Mouse (Mus musculus) hindbrain, embryonic 15.5 days (tissue): ENCODE measurements around the gene Raly. TPM values are rescaled to one million over a fixed set of nuclear protein-coding genes. Genes with fewer than 3 reads are reported as not detected.

Source experiments
- ATAC-seq: fragments of 200-750 bp; cut with Nextera tagmentation; 2 replicates; pipeline ENCODE4 v1.8.0; 2017; ENCODE audit warnings: low read depth, moderate number of reproducible peaks, moderate TSS enrichment; ENCODE audit not compliant: low FRiP score
- H3K27ac ChIP-seq: fragments of 300-500 bp; sonication (generic); replicated peaks from 2 replicates; pipeline ENCODE4 v1.5.1; 2015; ENCODE audit warnings: mild to moderate bottlenecking, inconsistent platforms
- H3K27me3 ChIP-seq: fragments of 300-500 bp; sonication (generic); 2 replicates; pipeline ENCODE4 v1.6.1; 2015; ENCODE audit warnings: control low read depth, inconsistent platforms
- H3K36me3 ChIP-seq: fragments of 300-500 bp; sonication (generic); 2 replicates; pipeline ENCODE4 v1.6.1; 2015; ENCODE audit warnings: control low read depth, inconsistent platforms
- H3K4me1 ChIP-seq: fragments of 300-500 bp; sonication (generic); replicated peaks from 2 replicates; pipeline ENCODE4 v1.6.1; 2015; ENCODE audit warnings: control low read depth, inconsistent platforms
- H3K4me2 ChIP-seq: fragments of 300-500 bp; sonication (generic); 2 replicates; pipeline ENCODE4 v1.6.1; 2015; ENCODE audit warnings: moderate library complexity, mild to moderate bottlenecking, inconsistent platforms
- H3K4me3 ChIP-seq: fragments of 300-500 bp; sonication (generic); 2 replicates; pipeline ENCODE4 v1.5.1; 2015; ENCODE audit warnings: mild to moderate bottlenecking, inconsistent platforms
- H3K9ac ChIP-seq: fragments of 300-500 bp; sonication (generic); 2 replicates; pipeline ENCODE4 v1.6.1; 2015; ENCODE audit warnings: inconsistent platforms
- H3K9me3 ChIP-seq: fragments of 300-500 bp; sonication (generic); 2 replicates; pipeline ENCODE4 v1.6.1; 2016; ENCODE audit warnings: control low read depth, inconsistent platforms
- WGBS: fragments of 180-500 bp; shearing (Covaris S2); methylation state at CpG from one replicate; pipeline ENCODE4 v1.1.7; 2015; 5-methylcytosine and 5-hydroxymethylcytosine counted together
- polyA plus RNA-seq: library from polyadenylated mRNA; unstranded; fragments of >200 nt; fragmentation: Nextera tagmentation; extraction: Ambion mirVana; gene quantifications from 2 replicates; pipeline ENCODE4 v1.2.1, GENCODE M21; 2015

Raly gene
- polyA plus RNA-seq = 26.9 and 29.4 TPM in 2 replicates

- Histone ChIP-seq H3K4me3 (peak within 1 kb of the TSS; percentile 67), H3K4me1 (peaks cover 29% of the 10 kb centered on the region), H3K9ac (peak within 1 kb of the TSS; percentile 71), H3K27ac (peak within 1 kb of the TSS; percentile 98), H3K27me3 (no peaks in the 10 kb centered on the region), H3K36me3 (no peaks in the 10 kb centered on the region), H3K9me3 (no peaks in the 10 kb centered on the region), H3K4me2 (peak within 1 kb of the TSS; percentile 75)
- ATAC-seq = peak; percentile 96
- under 1% methylated on average over 81 of the region's 89 CpGs for WGBS
Observed at GRCm38 (mm10) chr2:154790656-154791483, at the start of gene Raly, which contains the start of gene a. TSS of gene Raly (plus strand) at chr2:154791096. TSS of gene a (plus strand) at chr2:154791402.

GRCm38 (mm10) chr2:154742911-154743819 lies 47.7 kb upstream of the Raly start:
- H3K27me3 ChIP-seq = no peaks in the 10 kb centered on the region
- H3K4me1 ChIP-seq = no peaks in the 10 kb centered on the region
- H3K4me3 ChIP-seq = no peak overlapping the region
- no peak for ATAC-seq
- no peaks in the 10 kb centered on the region for H3K36me3 ChIP-seq
- H3K9me3 ChIP-seq = no peaks in the 10 kb centered on the region
- H3K9ac ChIP-seq = no peak overlapping the region
- 68% methylated on average over 10 of the region's 10 CpGs for WGBS
- no peak overlapping the region for H3K27ac ChIP-seq
- H3K4me2 ChIP-seq = no peak overlapping the region

- Histone ChIP-seq H3K27me3 (no peaks in the 10 kb centered on the region), H3K4me3 (no peak overlapping the region), H3K9ac (no peak overlapping the region), H3K9me3 (no peaks in the 10 kb centered on the region), H3K27ac (no peak overlapping the region), H3K36me3 (no peaks in the 10 kb centered on the region), H3K4me1 (peaks cover 3% of the 10 kb centered on the region), H3K4me2 (no peak overlapping the region)
- 64% methylated on average over 4 of the region's 4 CpGs for WGBS
- no peak for ATAC-seq
Observed at GRCm38 (mm10) chr2:154743915-154744314, 47.0 kb upstream of the Raly start.

- Histone ChIP-seq H3K4me2 (no peak overlapping the region), H3K4me3 (no peak overlapping the region), H3K27ac (peak overlapping the region; percentile 72; the same call in 1 of the 2 replicates), H3K36me3 (no peaks in the 10 kb centered on the region), H3K4me1 (peaks cover 17% of the 10 kb centered on the region), H3K9ac (no peak overlapping the region), H3K27me3 (no peaks in the 10 kb centered on the region), H3K9me3 (no peaks in the 10 kb centered on the region)
- WGBS = 94% methylated on average over 2 of the region's 2 CpGs
- ATAC-seq = no peak
Observed at GRCm38 (mm10) chr2:154748383-154748782, 42.5 kb upstream of the Raly start.

GRCm38 (mm10) chr2:154749046-154750036 lies 41.6 kb upstream of the Raly start:
- no peaks in the 10 kb centered on the region for H3K9me3 ChIP-seq
- no peak overlapping the region for H3K4me3 ChIP-seq
- H3K27ac ChIP-seq = peak overlapping the region; percentile 72
- peaks cover 17% of the 10 kb centered on the region for H3K4me1 ChIP-seq
- H3K4me2 ChIP-seq = peak overlapping the region; percentile 26
- peak; percentile 84 for ATAC-seq
- H3K9ac ChIP-seq = no peak overlapping the region
- H3K36me3 ChIP-seq = no peaks in the 10 kb centered on the region
- 34% methylated on average over 23 of the region's 23 CpGs for WGBS
- H3K27me3 ChIP-seq = no peaks in the 10 kb centered on the region

GRCm38 (mm10) chr2:154751924-154752323 lies 39.0 kb upstream of the Raly start:
- Histone ChIP-seq H3K4me1 (peaks cover 17% of the 10 kb centered on the region), H3K27me3 (no peaks in the 10 kb centered on the region), H3K4me2 (no peak overlapping the region), H3K9ac (no peak overlapping the region), H3K27ac (no peak overlapping the region), H3K4me3 (no peak overlapping the region), H3K9me3 (no peaks in the 10 kb centered on the region), H3K36me3 (no peaks in the 10 kb centered on the region)
- WGBS = 43% methylated on average over 8 of the region's 8 CpGs
- ATAC-seq = no peak

- Histone ChIP-seq H3K4me1 (peaks cover 12% of the 10 kb centered on the region), H3K27ac (no peak overlapping the region), H3K9ac (no peak overlapping the region), H3K27me3 (no peaks in the 10 kb centered on the region), H3K9me3 (no peaks in the 10 kb centered on the region), H3K36me3 (no peaks in the 10 kb centered on the region), H3K4me2 (no peak overlapping the region), H3K4me3 (no peak overlapping the region)
- no peak for ATAC-seq
- 88% methylated on average over 2 of the region's 2 CpGs for WGBS
Observed at GRCm38 (mm10) chr2:154754068-154754560, 36.8 kb upstream of the Raly start.

- Histone ChIP-seq H3K4me1 (no peaks in the 10 kb centered on the region; the same call in 1 of the 2 replicates), H3K27ac (no peak overlapping the region), H3K9me3 (no peaks in the 10 kb centered on the region), H3K36me3 (no peaks in the 10 kb centered on the region), H3K9ac (no peak overlapping the region), H3K4me2 (no peak overlapping the region), H3K4me3 (no peak overlapping the region), H3K27me3 (no peaks in the 10 kb centered on the region)
- no peak for ATAC-seq
- 65% methylated on average over 6 of the region's 6 CpGs for WGBS
Observed at GRCm38 (mm10) chr2:154755791-154756190, 35.1 kb upstream of the Raly start.

- H3K4me3 ChIP-seq = no peak overlapping the region
- H3K9me3 ChIP-seq = no peaks in the 10 kb centered on the region
- H3K27me3 ChIP-seq = no peaks in the 10 kb centered on the region
- no peak overlapping the region for H3K9ac ChIP-seq
- H3K27ac ChIP-seq = no peak overlapping the region
- H3K36me3 ChIP-seq = no peaks in the 10 kb centered on the region
- no peak for ATAC-seq
- no peak overlapping the region for H3K4me2 ChIP-seq
- WGBS = 68% methylated on average over 5 of the region's 5 CpGs
- H3K4me1 ChIP-seq = no peaks in the 10 kb centered on the region
Observed at GRCm38 (mm10) chr2:154757691-154758090, 33.2 kb upstream of the Raly start.

GRCm38 (mm10) chr2:154758454-154758853 lies 32.4 kb upstream of the Raly start:
- Histone ChIP-seq H3K27me3 (no peaks in the 10 kb centered on the region), H3K36me3 (no peaks in the 10 kb centered on the region), H3K9me3 (no peaks in the 10 kb centered on the region), H3K27ac (no peak overlapping the region), H3K4me2 (no peak overlapping the region), H3K9ac (no peak overlapping the region), H3K4me1 (no peaks in the 10 kb centered on the region), H3K4me3 (no peak overlapping the region)
- 84% methylated on average over 1 of the region's 1 CpGs for WGBS
- ATAC-seq = no peak

- Histone ChIP-seq H3K4me2 (no peak overlapping the region), H3K27ac (no peak overlapping the region), H3K9ac (no peak overlapping the region), H3K27me3 (no peaks in the 10 kb centered on the region), H3K4me3 (no peak overlapping the region), H3K36me3 (no peaks in the 10 kb centered on the region), H3K4me1 (no peaks in the 10 kb centered on the region), H3K9me3 (no peaks in the 10 kb centered on the region)
- 87% methylated on average over 3 of the region's 3 CpGs for WGBS
- no peak for ATAC-seq
Observed at GRCm38 (mm10) chr2:154763226-154763625, 27.7 kb upstream of the Raly start.
